Mouse (Mus musculus): ENCODE data around the gene Nectin2.

Gene Nectin2

DNA sequence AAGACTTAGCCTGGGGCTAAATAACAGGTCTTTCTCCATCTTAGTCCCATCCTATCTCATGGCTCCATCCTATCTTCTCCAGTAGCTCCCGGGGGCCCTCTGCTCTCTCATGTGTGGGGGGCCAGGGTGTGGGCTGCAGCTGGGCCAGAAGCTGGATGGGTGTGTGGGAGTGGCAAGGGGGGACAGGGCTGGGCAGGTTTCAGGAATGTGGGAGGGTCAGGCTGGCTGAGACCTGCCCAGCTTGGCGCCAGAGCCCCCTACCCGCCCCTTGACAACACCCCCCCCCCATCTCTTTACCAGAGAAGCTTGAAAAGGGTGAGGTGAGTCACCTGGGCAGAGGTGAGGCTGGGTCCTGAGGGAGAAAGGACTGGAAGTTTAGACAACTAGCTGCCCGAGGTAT, 18.7 kb upstream of the Nectin2 start:
- no peak for DNase-seq (ENCODE audit: low spot score)

GRCm38 (mm10) chr7:19768251-19768650, 18.0 kb upstream of the Nectin2 start:
- no peak for DNase-seq (ENCODE audit: low spot score)

DNA sequence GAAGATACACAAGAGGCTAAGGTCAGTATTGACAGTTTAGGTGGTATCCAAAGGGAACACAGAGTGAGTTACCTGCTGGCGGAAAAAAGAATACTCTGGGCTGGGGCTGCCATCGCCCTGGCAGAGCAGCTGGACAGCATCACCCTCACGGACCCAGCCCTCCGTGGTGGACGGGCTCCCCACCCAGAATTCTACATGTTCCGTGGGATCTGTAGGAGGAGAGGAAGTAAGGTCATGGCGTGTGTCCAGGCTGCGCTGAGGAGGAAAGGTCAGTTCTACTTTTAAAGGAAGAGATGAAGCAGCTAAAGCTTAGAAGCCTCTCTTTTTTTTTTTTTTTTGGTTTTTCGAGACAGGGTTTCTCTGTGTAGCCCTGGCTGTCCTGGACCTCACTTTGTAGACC, 14.3 kb upstream of the Nectin2 start:
- no peak for DNase-seq (ENCODE audit: low spot score)

GRCm38 (mm10) chr7:19763829-19764477, 13.7 kb upstream of the Nectin2 start:
- DNase-seq (ENCODE audit: low spot score), result no peak

DNA sequence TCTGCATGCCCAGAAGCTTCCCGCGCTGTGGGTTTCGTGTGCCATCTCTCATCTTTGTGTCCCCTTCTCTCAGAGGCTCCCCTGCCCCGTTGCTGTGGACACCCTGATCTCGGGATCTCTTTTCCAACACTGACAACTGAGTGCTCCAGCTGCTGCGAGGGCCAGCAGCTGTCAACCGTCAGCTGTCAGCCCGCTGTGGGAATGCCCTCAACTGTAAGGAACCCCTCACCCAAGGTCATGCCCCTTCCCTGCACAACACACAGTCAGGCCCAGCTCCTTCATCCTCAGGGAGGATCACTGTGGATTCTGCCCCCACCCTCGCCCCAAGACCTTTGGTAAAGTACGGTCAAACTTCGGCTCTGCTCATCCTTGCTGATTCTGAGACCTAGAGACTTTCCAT, 12.0 kb upstream of the Nectin2 start:
- no peak for DNase-seq (ENCODE audit: low spot score)

DNA sequence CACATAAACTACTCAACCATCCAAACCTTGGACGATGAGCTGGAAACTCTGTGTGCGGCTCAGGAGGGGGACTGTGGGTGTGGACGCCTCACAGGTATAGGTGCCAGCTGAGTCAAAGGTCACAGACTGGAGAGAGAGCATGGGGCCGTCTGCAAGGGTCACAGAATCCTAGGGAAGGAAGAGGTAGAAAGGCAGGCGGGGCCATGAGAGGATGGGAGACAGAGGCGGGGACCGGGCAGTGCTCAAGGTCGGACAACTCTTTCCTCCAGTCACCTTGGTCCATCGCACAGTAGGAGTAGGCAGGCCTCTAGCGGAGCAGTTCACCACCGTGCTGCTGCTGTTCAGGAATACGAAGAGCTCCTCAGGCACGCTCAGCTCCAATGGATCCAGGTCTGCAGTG, 9.7 kb upstream of the Nectin2 start:
- no peak for DNase-seq (ENCODE audit: low spot score)

DNA sequence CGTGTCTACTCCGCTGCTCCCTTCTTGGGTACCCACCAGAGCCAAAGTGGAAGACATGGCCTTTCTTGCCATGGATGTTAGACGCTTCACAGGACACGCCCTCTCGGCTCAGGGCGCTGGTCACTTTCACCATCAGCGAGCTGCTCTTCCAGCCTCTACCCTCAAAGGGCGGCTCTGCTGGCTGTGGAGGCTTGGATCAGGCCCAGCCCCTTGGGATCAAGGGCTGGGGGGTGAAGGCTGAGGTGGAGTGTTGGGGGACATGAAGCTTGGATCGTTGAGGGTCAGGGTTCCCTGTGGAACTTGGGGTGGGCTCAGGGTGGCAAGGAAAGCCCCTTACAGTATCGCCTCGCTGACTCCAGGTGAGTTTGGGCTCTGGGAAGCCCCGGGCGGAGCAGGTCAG, 8.3 kb upstream of the Nectin2 start:
- no peak for DNase-seq (ENCODE audit: low spot score)

- DNase-seq (ENCODE audit: low spot score), result peak; percentile 77
These were observed 5.8 kb upstream of the Nectin2 start for GRCm38 (mm10) chr7:19755851-19756786.

- DNase-seq (ENCODE audit: low spot score), result no peak
These were observed 4.7 kb upstream of the Nectin2 start for GRCm38 (mm10) chr7:19755008-19755407.

DNA sequence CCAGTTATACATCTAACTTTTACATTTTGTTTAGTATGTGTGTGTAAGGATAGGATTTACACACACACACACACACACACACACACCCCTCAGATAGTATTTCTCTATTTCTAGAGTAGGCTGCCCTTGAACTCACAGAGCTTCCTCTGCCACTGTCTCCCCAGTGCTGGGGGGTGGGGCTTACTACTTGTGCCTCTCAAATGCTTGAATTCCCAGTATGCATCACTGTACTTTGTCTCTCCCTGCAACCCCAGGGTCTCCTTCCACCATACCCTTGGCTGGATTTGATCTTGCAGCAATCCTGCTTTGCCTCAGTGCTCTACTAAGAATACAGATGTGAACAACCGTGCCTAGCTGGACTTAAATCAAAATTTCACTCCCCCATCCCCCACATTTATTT, 3.8 kb upstream of the Nectin2 start:
- DNase-seq (ENCODE audit: low spot score), result no peak

- no peak for DNase-seq (ENCODE audit: low spot score)
These were observed 3.3 kb upstream of the Nectin2 start for GRCm38 (mm10) chr7:19753587-19753986.

DNA sequence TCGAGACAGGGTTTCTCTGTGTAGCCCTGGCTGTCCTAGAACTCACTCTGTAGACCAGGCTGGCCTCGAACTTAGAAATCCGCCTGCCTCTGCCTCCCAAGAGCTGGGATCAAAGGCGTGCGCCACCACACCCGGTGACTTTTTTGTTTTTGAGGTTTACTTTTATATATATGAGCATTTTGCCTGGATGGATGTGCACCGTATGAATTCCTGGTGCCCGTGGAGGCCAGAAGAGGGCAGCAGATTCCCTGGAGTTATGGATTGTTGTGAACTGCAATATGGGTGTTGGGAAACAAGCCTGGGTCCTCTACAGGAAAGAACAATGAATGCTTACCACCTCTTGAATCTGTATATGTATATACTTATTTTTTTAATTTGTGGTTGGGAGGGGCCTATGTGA, 2.4 kb upstream of the Nectin2 start:
- DNase-seq (ENCODE audit: low spot score), result no peak

- DNase-seq (ENCODE audit: low spot score), result no peak
These were observed 744 bp upstream of the Nectin2 start for GRCm38 (mm10) chr7:19751070-19751383.

GRCm38 (mm10) chr7:19749389-19750216, 680 bp downstream of the Nectin2 start:
- DNase-seq (ENCODE audit: low spot score), result peak; percentile 99

GRCm38 (mm10) chr7:19748219-19749195, 1.8 kb downstream of the Nectin2 start:
- peak; percentile 78 for DNase-seq (ENCODE audit: low spot score)

DNA sequence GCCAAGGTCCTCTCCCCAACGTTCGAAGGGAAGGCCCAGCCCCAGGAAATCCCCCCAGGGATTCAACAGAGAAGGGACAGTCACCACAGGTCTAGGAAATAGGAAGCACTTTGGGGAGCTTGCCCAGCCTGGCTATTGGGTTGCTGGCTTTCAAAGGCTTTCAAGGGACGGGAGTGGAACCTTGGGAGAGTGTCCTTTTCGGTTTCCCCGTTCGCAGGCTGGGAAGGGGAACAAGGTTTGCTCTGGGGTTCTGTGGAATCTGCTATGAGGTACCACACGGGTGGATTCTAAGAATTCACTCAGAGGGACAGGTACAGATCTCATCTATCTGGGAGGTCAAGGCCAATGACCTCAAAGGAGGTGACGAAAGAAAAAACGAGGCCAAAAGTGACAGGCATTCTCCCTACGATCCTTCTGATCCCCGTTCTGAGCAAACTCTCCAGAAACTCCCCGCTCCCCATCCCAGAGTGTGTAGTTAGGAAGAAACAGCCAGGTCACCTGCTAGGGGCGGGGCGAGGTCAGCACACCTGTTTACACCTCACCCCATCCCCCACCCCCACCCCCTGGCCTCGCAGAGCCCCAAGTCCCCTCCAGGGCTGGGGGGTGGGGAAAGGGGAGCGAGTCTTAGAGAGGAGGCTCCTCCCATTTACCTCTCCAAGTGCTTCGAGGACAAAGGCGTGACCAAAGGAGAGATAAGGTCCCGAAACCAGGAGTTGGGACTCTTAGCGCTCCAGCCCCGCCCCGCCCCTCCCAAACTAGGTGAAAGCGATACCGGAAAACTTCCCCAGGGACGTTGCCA, 2.7 kb downstream of the Nectin2 start:
- DNase-seq (ENCODE audit: low spot score), result peak; percentile 64

GRCm38 (mm10) chr7:19746426-19747201, 3.7 kb downstream of the Nectin2 start:
- DNase-seq (ENCODE audit: low spot score), result peak; percentile 76

DNA sequence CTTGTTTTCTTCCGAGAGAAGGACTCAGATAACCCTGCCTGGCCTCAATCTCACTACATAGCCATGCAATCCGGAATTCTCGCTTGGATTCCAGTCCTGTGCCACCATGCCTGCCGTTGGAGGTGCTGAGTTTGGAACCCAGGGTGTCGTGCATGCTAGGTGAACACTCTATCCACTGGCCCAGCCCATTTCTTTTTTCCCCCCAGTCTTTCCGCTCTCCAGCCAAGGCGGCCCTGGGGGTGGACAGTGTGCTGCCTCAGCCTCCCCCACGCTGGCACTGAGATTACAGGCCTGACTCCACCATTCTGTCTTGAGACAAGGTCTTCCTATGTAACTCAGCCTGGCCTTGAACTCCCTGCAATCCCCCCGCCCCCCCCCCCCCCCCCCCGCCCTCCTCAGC, 4.3 kb downstream of the Nectin2 start:
- DNase-seq (ENCODE audit: low spot score), result peak; percentile 71

GRCm38 (mm10) chr7:19744590-19745385, 5.5 kb downstream of the Nectin2 start:
- DNase-seq (ENCODE audit: low spot score), result peak; percentile 57
